Mouse (Mus musculus) stomach, embryonic 16.5 days (tissue): ENCODE data around the gene Agpat3. TPM values are rescaled to one million over a fixed set of nuclear protein-coding genes. Genes with fewer than 3 reads are reported as not detected.

Experiments used
- ATAC-seq: fragments of 200-750 bp; cut with Nextera tagmentation; 2 replicates; pipeline ENCODE4 v1.8.0; 2017; ENCODE audit warnings: moderate number of reproducible peaks, moderate TSS enrichment; ENCODE audit not compliant: insufficient read depth, low FRiP score
- H3K27ac ChIP-seq: fragments of 300-500 bp; sonication (generic); 2 replicates; pipeline ENCODE4 v1.5.1; 2014; ENCODE audit warnings: low read length
- H3K27me3 ChIP-seq: fragments of 300-500 bp; sonication (generic); 2 replicates; pipeline ENCODE4 v1.6.1; 2014; ENCODE audit warnings: low read length, control low read depth, mixed read lengths; ENCODE audit not compliant: control insufficient read depth, insufficient read depth
- H3K36me3 ChIP-seq: fragments of 300-500 bp; sonication (generic); 2 replicates; pipeline ENCODE4 v1.6.1; 2014; ENCODE audit warnings: low read length; ENCODE audit not compliant: control insufficient read depth, insufficient read depth
- H3K4me1 ChIP-seq: fragments of 300-500 bp; sonication (generic); 2 replicates; pipeline ENCODE4 v1.6.1; 2014; ENCODE audit warnings: low read length, control low read depth, mixed read lengths; ENCODE audit not compliant: control insufficient read depth, insufficient read depth
- H3K4me2 ChIP-seq: fragments of 300-500 bp; sonication (generic); 2 replicates; pipeline ENCODE4 v1.6.1; 2014; ENCODE audit warnings: low read depth, low read length, mixed read lengths
- H3K4me3 ChIP-seq: fragments of 300-500 bp; sonication (generic); replicated peaks from 2 replicates; pipeline ENCODE4 v1.5.1; 2014; ENCODE audit warnings: mild to moderate bottlenecking, low read length
- H3K9ac ChIP-seq: fragments of 300-500 bp; sonication (generic); 2 replicates; pipeline ENCODE4 v1.6.1; 2014; ENCODE audit warnings: low read length
- H3K9me3 ChIP-seq: fragments of 300-500 bp; sonication (generic); replicated peaks from 2 replicates; pipeline ENCODE4 v1.6.1; 2016; ENCODE audit warnings: low read length, control low read depth; ENCODE audit not compliant: control insufficient read depth
- WGBS: fragments of 180-500 bp; shearing (Covaris S2); extraction: QIAGEN DNeasy Blood & Tissue Kit; methylation state at CpG from one replicate; pipeline ENCODE4 v1.1.7; 2014; 5-methylcytosine and 5-hydroxymethylcytosine counted together
- polyA plus RNA-seq: library from polyadenylated mRNA; unstranded; fragments of >200 nt; fragmentation: Nextera tagmentation; extraction: Ambion mirVana; gene quantifications from 2 replicates; pipeline ENCODE4 v1.2.1, GENCODE M21; 2015

The Agpat3 gene
- polyA plus RNA-seq, 1 experiment from 2014 or later, result 26.7 TPM

DNA sequence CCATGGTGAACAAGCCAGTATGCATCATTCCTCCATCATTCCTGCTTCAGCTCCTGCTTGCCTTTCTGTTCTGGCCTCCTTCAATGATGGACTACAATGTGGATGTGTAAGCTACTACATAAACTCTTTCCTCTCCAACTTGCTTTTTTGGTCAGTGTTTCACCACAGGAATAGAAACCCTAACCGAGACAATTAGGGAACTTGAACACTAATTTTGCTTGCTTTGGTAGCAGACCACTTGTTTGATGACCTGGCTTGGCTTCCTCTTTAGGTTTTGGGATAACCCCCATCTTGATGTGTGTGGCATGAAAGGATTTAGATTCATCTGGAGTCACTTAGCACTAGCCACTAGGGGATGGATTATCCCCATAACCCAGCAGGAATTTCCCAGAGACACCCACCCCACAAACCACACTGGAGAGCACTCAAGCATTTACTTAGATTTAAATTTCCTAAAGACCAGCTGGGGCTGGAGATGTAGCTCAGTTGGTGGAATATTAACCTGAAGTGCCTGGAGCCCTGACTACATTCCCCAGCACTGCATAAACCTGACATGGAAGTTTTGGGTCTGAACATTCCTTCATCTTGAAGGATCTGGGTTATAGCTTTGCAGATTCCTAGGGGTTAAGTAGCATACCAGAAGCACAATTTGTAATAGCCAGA lies 3.8 kb upstream of the Agpat3 start:
- no peaks in the 10 kb centered on the region for H3K27me3 ChIP-seq
- no peak overlapping the region for H3K4me2 ChIP-seq
- 60% methylated on average over 1 of the region's 1 CpGs for WGBS
- H3K36me3 ChIP-seq, result no peaks in the 10 kb centered on the region
- H3K9ac ChIP-seq, result no peak overlapping the region
- H3K4me3 ChIP-seq, result no peak overlapping the region
- H3K27ac ChIP-seq, result no peak overlapping the region
- H3K4me1 ChIP-seq, result peaks cover 1% of the 10 kb centered on the region
- no peak for ATAC-seq
- H3K9me3 ChIP-seq, result no peaks in the 10 kb centered on the region

- Histone ChIP-seq H3K4me2 (no peak overlapping the region), H3K9ac (peak overlapping the region; percentile 97; the same call in 1 of the 2 replicates), H3K27ac (no peak overlapping the region), H3K4me3 (no peak overlapping the region), H3K36me3 (no peaks in the 10 kb centered on the region), H3K27me3 (no peaks in the 10 kb centered on the region), H3K4me1 (peaks cover 7% of the 10 kb centered on the region), H3K9me3 (no peaks in the 10 kb centered on the region)
- 78% methylated on average over 4 of the region's 4 CpGs for WGBS
- no peak for ATAC-seq
Measured at GRCm38 (mm10) chr10:78353196-78353595, 907 bp upstream of the Agpat3 start.

- WGBS, result 18% methylated on average over 8 of the region's 8 CpGs
- Histone ChIP-seq H3K27me3 (no peaks in the 10 kb centered on the region), H3K4me1 (peaks cover 7% of the 10 kb centered on the region), H3K9me3 (no peaks in the 10 kb centered on the region), H3K36me3 (no peaks in the 10 kb centered on the region), H3K4me2 (peak overlapping the region; percentile 83), H3K9ac (peak overlapping the region; percentile 97), H3K27ac (peak overlapping the region; percentile 54), H3K4me3 (peak overlapping the region; percentile 78)
- ATAC-seq, result no peak
Measured at GRCm38 (mm10) chr10:78352666-78353030, 359 bp upstream of the Agpat3 start.

DNA sequence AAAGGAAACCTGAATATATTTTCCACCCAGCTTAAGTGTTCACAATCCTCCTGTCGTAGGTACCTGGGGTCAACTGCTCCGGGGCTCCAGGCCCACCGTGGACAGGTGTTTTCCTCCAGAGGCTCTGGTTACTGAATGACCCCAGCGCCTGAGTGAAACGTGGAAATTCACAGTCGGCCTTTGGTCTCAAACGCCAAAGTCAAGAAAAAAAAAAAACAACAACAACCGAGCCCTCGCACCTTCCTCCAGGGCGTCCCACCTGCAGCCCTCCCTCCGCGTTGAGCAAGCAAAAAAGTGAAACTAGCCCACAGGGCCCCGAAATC lies 764 bp downstream of the Agpat3 start:
- Histone ChIP-seq H3K27ac (peak overlapping the region; percentile 66; the same call in 1 of the 2 replicates), H3K4me3 (peak overlapping the region; percentile 78), H3K9ac (peak overlapping the region; percentile 97), H3K36me3 (no peaks in the 10 kb centered on the region), H3K4me2 (peak overlapping the region; percentile 83), H3K4me1 (peaks cover 7% of the 10 kb centered on the region), H3K27me3 (no peaks in the 10 kb centered on the region), H3K9me3 (no peaks in the 10 kb centered on the region)
- ATAC-seq, result no peak
- 2% methylated on average over 13 of the region's 13 CpGs for WGBS

GRCm38 (mm10) chr10:78350796-78351556 lies 1.3 kb downstream of the Agpat3 start:
- 23% methylated on average over 6 of the region's 6 CpGs for WGBS
- Histone ChIP-seq H3K27ac (no peak overlapping the region), H3K4me3 (peak overlapping the region; percentile 78), H3K27me3 (no peaks in the 10 kb centered on the region), H3K4me1 (peaks cover 7% of the 10 kb centered on the region), H3K9me3 (no peaks in the 10 kb centered on the region), H3K36me3 (no peaks in the 10 kb centered on the region), H3K9ac (peak overlapping the region; percentile 97), H3K4me2 (peak overlapping the region; percentile 83)
- no peak for ATAC-seq

DNA sequence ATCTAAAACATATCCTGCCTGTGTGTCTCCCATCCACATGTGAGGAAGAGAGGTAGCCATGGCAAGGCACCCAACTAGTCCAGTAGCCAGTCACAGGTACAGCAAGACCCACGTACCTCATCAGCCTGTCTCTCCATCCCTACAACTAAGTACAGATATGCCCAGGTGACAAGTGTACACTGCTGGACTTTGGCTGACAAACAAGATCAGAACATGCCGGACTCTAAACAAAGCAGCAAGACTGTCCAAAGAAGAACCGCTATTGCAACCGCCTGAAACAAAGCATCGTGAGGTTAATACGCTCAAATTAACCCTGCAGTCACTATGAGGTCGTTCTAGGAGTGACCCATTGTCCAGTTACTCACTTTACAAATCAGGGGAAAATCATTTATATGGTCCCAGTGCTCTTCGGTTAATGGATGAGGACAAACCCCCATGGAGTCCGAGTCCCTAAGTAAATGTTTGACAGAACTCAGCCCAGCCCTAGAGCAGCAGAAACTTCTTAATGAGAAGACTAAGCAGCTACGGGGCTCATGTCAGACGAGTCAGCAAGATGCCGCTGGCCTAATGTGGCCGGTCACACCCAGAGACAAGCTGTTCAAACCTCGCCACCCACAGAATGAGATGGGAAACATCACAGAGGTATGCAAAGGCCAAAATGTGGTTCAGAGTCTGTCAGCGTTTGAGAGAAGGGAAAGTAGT lies 2.7 kb downstream of the Agpat3 start:
- no peak overlapping the region for H3K4me3 ChIP-seq
- H3K27me3 ChIP-seq, result no peaks in the 10 kb centered on the region
- ATAC-seq, result no peak
- no peaks in the 10 kb centered on the region for H3K36me3 ChIP-seq
- WGBS, result 61% methylated on average over 15 of the region's 15 CpGs
- no peak overlapping the region for H3K27ac ChIP-seq
- H3K9me3 ChIP-seq, result no peaks in the 10 kb centered on the region
- no peak overlapping the region for H3K4me2 ChIP-seq
- peaks cover 7% of the 10 kb centered on the region for H3K4me1 ChIP-seq
- H3K9ac ChIP-seq, result peak overlapping the region; percentile 8; the same call in 1 of the 2 replicates

DNA sequence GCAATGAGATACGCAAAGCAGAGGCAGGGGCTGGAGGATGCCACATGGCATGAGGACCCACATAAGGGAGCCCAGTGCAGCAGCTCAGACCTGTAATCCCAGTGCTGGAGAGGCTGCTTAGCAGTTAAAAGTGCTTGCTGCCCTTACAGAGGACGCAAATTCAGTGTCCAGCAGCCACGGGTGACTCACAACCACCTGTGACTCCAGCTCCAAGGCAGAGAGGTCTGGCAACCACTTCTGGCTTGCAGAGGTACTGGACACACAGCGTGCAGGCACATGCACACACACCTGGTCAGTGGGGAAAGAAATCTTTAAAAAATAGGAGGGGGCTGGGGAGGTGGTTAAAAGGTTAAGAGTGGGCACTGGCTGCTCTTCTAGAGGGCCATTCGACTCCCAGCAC lies 4.1 kb downstream of the Agpat3 start:
- WGBS, result 88% methylated on average over 5 of the region's 5 CpGs
- H3K36me3 ChIP-seq, result no peaks in the 10 kb centered on the region
- no peak overlapping the region for H3K4me2 ChIP-seq
- no peak for ATAC-seq
- H3K27me3 ChIP-seq, result no peaks in the 10 kb centered on the region
- no peak overlapping the region for H3K4me3 ChIP-seq
- H3K9ac ChIP-seq, result no peak overlapping the region
- peaks cover 7% of the 10 kb centered on the region for H3K4me1 ChIP-seq
- H3K27ac ChIP-seq, result no peak overlapping the region
- H3K9me3 ChIP-seq, result no peaks in the 10 kb centered on the region

GRCm38 (mm10) chr10:78347486-78347885 lies 4.8 kb downstream of the Agpat3 start:
- peaks cover 7% of the 10 kb centered on the region for H3K4me1 ChIP-seq
- no peak for ATAC-seq

GRCm38 (mm10) chr10:78345466-78345865 lies 6.8 kb downstream of the Agpat3 start:
- H3K9me3 ChIP-seq, result no peaks in the 10 kb centered on the region
- H3K4me2 ChIP-seq, result no peak overlapping the region
- no peak for ATAC-seq
- no peaks in the 10 kb centered on the region for H3K4me1 ChIP-seq
- H3K27ac ChIP-seq, result no peak overlapping the region
- no peaks in the 10 kb centered on the region for H3K27me3 ChIP-seq
- WGBS, result 82% methylated on average over 2 of the region's 2 CpGs
- H3K36me3 ChIP-seq, result no peaks in the 10 kb centered on the region
- H3K9ac ChIP-seq, result no peak overlapping the region
- no peak overlapping the region for H3K4me3 ChIP-seq

More at GRCm38 (mm10) chr10:78347486-78347885, 4.8 kb downstream of the Agpat3 start:
- Histone ChIP-seq H3K27ac (no peak overlapping the region), H3K36me3 (no peaks in the 10 kb centered on the region), H3K27me3 (no peaks in the 10 kb centered on the region), H3K4me3 (no peak overlapping the region), H3K9ac (no peak overlapping the region), H3K9me3 (no peaks in the 10 kb centered on the region), H3K4me2 (no peak overlapping the region)
- WGBS, result 82% methylated on average over 6 of the region's 6 CpGs
